Mouse (Mus musculus): ENCODE data around the gene Wdr91. TPM values are rescaled to one million over a fixed set of nuclear protein-coding genes. Genes with fewer than 3 reads are reported as not detected.

The Wdr91 gene
- polyA plus RNA-seq (2014; fragmentation: Nextera tagmentation; extraction: Ambion mirVana): 12.3 and 12.9 TPM in 2 replicates

GRCm38 (mm10) chr6:34910371-34911219 lies at the start of gene Wdr91:
Gene Wdr91, minus strand, starts transcription at chr6:34910876.
- Histone ChIP-seq H3K4me1 (replicated peaks; ENCODE audit: control insufficient read depth, insufficient read depth, low read length) (no peaks in the 10 kb centered on the region), H3K9ac (ENCODE audit: low read length) (peak within 1 kb of the TSS; percentile 70), H3K4me3 (ENCODE audit: low read depth, low read length) (peak within 1 kb of the TSS; percentile 63), H3K4me2 (ENCODE audit: low read depth, low read length, severe bottlenecking) (peak within 1 kb of the TSS; percentile 58), H3K27me3 (ENCODE audit: control insufficient read depth, insufficient read depth, low read length) (no peaks in the 10 kb centered on the region), H3K27ac (ENCODE audit: low read depth, low read length) (peak within 1 kb of the TSS; percentile 50; the same call in 1 of the 2 replicates), H3K36me3 (ENCODE audit: control insufficient read depth, insufficient read depth, low read length) (no peaks in the 10 kb centered on the region; the same call in 1 of the 2 replicates), H3K9me3 (ENCODE audit: control insufficient read depth, low read length) (no peaks in the 10 kb centered on the region)
- DNase-seq (ENCODE audit: low spot score) (peak; percentile 99), ATAC-seq (replicated peaks; ENCODE audit: low FRiP score) (peak; percentile 93)
- under 1% methylated on average over 49 of the region's 64 CpGs for WGBS

- Histone ChIP-seq H3K4me1 (replicated peaks; ENCODE audit: control insufficient read depth, insufficient read depth, low read length) (no peaks in the 10 kb centered on the region), H3K36me3 (ENCODE audit: control insufficient read depth, insufficient read depth, low read length) (no peaks in the 10 kb centered on the region), H3K4me3 (ENCODE audit: low read depth, low read length) (no peak overlapping the region), H3K27me3 (ENCODE audit: control insufficient read depth, insufficient read depth, low read length) (no peaks in the 10 kb centered on the region), H3K4me2 (ENCODE audit: low read depth, low read length, severe bottlenecking) (no peak overlapping the region), H3K9ac (ENCODE audit: low read length) (no peak overlapping the region), H3K27ac (ENCODE audit: low read depth, low read length) (no peak overlapping the region), H3K9me3 (ENCODE audit: control insufficient read depth, low read length) (no peaks in the 10 kb centered on the region)
- DNase-seq (ENCODE audit: low spot score): no peak
- WGBS: 95% methylated on average over 7 of the region's 7 CpGs
- no peak for ATAC-seq (replicated peaks; ENCODE audit: low FRiP score)
Observed at GRCm38 (mm10) chr6:34959131-34959530, 48.5 kb upstream of the Wdr91 start.

- Histone ChIP-seq H3K27me3 (ENCODE audit: control insufficient read depth, insufficient read depth, low read length) (no peaks in the 10 kb centered on the region), H3K4me2 (ENCODE audit: low read depth, low read length, severe bottlenecking) (peak overlapping the region; percentile 39; the same call in 1 of the 2 replicates), H3K27ac (ENCODE audit: low read depth, low read length) (no peak overlapping the region), H3K4me1 (replicated peaks; ENCODE audit: control insufficient read depth, insufficient read depth, low read length) (no peaks in the 10 kb centered on the region), H3K9me3 (ENCODE audit: control insufficient read depth, low read length) (no peaks in the 10 kb centered on the region), H3K4me3 (ENCODE audit: low read depth, low read length) (no peak overlapping the region), H3K9ac (ENCODE audit: low read length) (no peak overlapping the region), H3K36me3 (ENCODE audit: control insufficient read depth, insufficient read depth, low read length) (no peaks in the 10 kb centered on the region)
- ATAC-seq (replicated peaks; ENCODE audit: low FRiP score) (peak; percentile 15; the same call in 1 of the 2 replicates), DNase-seq (ENCODE audit: low spot score) (no peak)
- WGBS: 46% methylated on average over 8 of the region's 8 CpGs
Observed at GRCm38 (mm10) chr6:34955862-34956241, 45.2 kb upstream of the Wdr91 start.

- Histone ChIP-seq H3K9me3 (ENCODE audit: control insufficient read depth, low read length) (no peaks in the 10 kb centered on the region), H3K4me3 (ENCODE audit: low read depth, low read length) (no peak overlapping the region), H3K27me3 (ENCODE audit: control insufficient read depth, insufficient read depth, low read length) (no peaks in the 10 kb centered on the region), H3K4me2 (ENCODE audit: low read depth, low read length, severe bottlenecking) (peak overlapping the region; percentile 39; the same call in 1 of the 2 replicates), H3K36me3 (ENCODE audit: control insufficient read depth, insufficient read depth, low read length) (no peaks in the 10 kb centered on the region), H3K4me1 (replicated peaks; ENCODE audit: control insufficient read depth, insufficient read depth, low read length) (no peaks in the 10 kb centered on the region), H3K9ac (ENCODE audit: low read length) (no peak overlapping the region), H3K27ac (ENCODE audit: low read depth, low read length) (no peak overlapping the region)
- WGBS: 55% methylated on average over 18 of the region's 18 CpGs
- ATAC-seq (replicated peaks; ENCODE audit: low FRiP score): peak; percentile 72
- peak; percentile 60 for DNase-seq (ENCODE audit: low spot score)
Observed at GRCm38 (mm10) chr6:34954926-34955861, 44.5 kb upstream of the Wdr91 start.

GRCm38 (mm10) chr6:34951956-34952667 lies 41.4 kb upstream of the Wdr91 start:
- 73% methylated on average over 7 of the region's 7 CpGs for WGBS
- no peak for ATAC-seq (replicated peaks; ENCODE audit: low FRiP score)
- peak; percentile 25 for DNase-seq (ENCODE audit: low spot score)

GRCm38 (mm10) chr6:34951518-34951917 lies 40.8 kb upstream of the Wdr91 start:
- Histone ChIP-seq H3K4me1 (replicated peaks; ENCODE audit: control insufficient read depth, insufficient read depth, low read length) (no peaks in the 10 kb centered on the region), H3K9me3 (ENCODE audit: control insufficient read depth, low read length) (no peaks in the 10 kb centered on the region), H3K27me3 (ENCODE audit: control insufficient read depth, insufficient read depth, low read length) (no peaks in the 10 kb centered on the region), H3K9ac (ENCODE audit: low read length) (no peak overlapping the region), H3K4me3 (ENCODE audit: low read depth, low read length) (no peak overlapping the region), H3K36me3 (ENCODE audit: control insufficient read depth, insufficient read depth, low read length) (no peaks in the 10 kb centered on the region), H3K27ac (ENCODE audit: low read depth, low read length) (no peak overlapping the region), H3K4me2 (ENCODE audit: low read depth, low read length, severe bottlenecking) (no peak overlapping the region)
- peak; percentile 31 for DNase-seq (ENCODE audit: low spot score)
- 91% methylated on average over 7 of the region's 7 CpGs for WGBS
- no peak for ATAC-seq (replicated peaks; ENCODE audit: low FRiP score)

More at GRCm38 (mm10) chr6:34951956-34952667, 41.4 kb upstream of the Wdr91 start:
- no peaks in the 10 kb centered on the region for H3K9me3 ChIP-seq (ENCODE audit: control insufficient read depth, low read length)
- H3K27me3 ChIP-seq (ENCODE audit: control insufficient read depth, insufficient read depth, low read length): no peaks in the 10 kb centered on the region
- H3K27ac ChIP-seq (ENCODE audit: low read depth, low read length): no peak overlapping the region
- H3K4me3 ChIP-seq (ENCODE audit: low read depth, low read length): no peak overlapping the region
- H3K36me3 ChIP-seq (ENCODE audit: control insufficient read depth, insufficient read depth, low read length): no peaks in the 10 kb centered on the region
- no peak overlapping the region for H3K4me2 ChIP-seq (ENCODE audit: low read depth, low read length, severe bottlenecking)
- no peaks in the 10 kb centered on the region for H3K4me1 ChIP-seq (replicated peaks; ENCODE audit: control insufficient read depth, insufficient read depth, low read length)
- no peak overlapping the region for H3K9ac ChIP-seq (ENCODE audit: low read length)

GRCm38 (mm10) chr6:34948461-34948860 lies 37.8 kb upstream of the Wdr91 start:
- ATAC-seq (replicated peaks; ENCODE audit: low FRiP score) (no peak), DNase-seq (ENCODE audit: low spot score) (no peak)
- H3K4me2 ChIP-seq (ENCODE audit: low read depth, low read length, severe bottlenecking): peak overlapping the region; percentile 45
- peak overlapping the region; percentile 16; the same call in 1 of the 2 replicates for H3K4me3 ChIP-seq (ENCODE audit: low read depth, low read length)
- H3K27me3 ChIP-seq (ENCODE audit: control insufficient read depth, insufficient read depth, low read length): no peaks in the 10 kb centered on the region
- H3K9ac ChIP-seq (ENCODE audit: low read length): no peak overlapping the region
- no peaks in the 10 kb centered on the region for H3K4me1 ChIP-seq (replicated peaks; ENCODE audit: control insufficient read depth, insufficient read depth, low read length)
- no peak overlapping the region for H3K27ac ChIP-seq (ENCODE audit: low read depth, low read length)
- H3K36me3 ChIP-seq (ENCODE audit: control insufficient read depth, insufficient read depth, low read length): no peaks in the 10 kb centered on the region
- H3K9me3 ChIP-seq (ENCODE audit: control insufficient read depth, low read length): no peaks in the 10 kb centered on the region
- WGBS: 22% methylated on average over 11 of the region's 11 CpGs

All from forebrain, embryonic 11.5 days (tissue).